Mouse (Mus musculus): ENCODE results near the gene Rgl1.

DNA sequence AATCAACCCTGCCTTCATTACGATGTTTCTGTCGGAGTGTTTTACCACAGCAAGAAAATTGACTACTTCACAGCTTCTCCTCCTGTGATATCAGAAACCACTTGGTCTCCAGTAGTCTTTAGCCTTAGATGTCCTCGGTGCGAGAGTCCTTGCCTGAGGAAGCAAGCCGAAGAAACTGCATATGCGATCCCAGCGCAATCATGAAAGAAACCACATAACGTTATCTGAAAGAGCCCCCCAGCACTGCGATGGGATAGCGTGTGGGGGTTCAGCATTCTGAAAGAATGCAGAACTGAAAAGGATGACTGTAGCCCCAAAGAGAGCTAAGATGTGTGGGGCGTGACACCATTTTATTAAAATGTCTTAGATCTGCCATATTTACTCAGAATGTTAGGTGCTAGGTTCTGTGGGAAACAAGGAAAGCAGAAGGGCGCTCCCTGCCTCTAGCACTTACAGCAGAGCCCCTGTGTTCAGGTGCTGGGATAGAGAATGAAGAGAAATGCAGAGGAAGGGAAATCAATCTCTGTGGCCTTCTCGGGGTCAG lies 34.6 kb upstream of the Rgl1 start:
- TF ChIP-seq CTCF (IDR thresholded peaks at IDR 0.05; ENCODE audit: borderline replicate concordance, control insufficient read depth, extremely low read depth, insufficient read depth, low read length, poor library complexity), result no peak
- no peak for TF ChIP-seq POLR2A (IDR thresholded peaks at IDR 0.05; ENCODE audit: control insufficient read depth, extremely low read depth, insufficient read depth, low read length, poor library complexity)
